ENCODE assay signal across 9 mouse cellular contexts in the genomic region with DNA sequence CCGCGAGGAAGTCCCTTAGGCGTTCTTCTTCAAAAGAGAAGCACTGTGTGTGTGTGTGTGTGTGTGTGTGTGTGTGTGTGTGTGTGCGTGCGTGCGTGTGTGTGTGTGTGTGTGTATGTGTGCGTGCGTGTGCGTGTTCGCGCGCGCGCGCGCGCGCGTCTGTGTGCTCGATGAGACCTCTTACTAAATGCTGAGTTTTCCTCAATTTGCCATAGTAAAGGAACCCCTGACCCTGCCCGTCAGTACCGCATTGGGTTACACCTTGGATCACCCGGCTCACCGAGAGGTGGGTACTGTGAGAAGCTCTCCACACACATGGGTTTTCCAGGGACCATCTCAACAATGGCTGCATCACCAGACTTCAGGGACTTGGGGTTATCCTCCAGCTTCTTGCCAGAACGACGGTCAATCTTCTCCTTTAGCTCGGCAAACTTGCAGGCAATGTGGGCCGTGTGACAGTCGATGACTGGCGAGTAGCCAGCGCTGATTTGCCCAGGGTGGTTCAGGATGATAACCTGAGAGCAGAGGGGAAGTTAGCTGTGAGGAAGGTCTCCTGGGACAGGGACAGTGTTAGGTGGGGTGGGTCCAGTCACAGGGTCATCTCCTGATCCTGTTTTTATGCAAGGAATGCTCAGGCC. TPM values are rescaled to one million over a fixed set of nuclear protein-coding genes. Genes with fewer than 3 reads are reported as not detected.
A peak's percentile ranks its signal among the peaks of the same experiment; 100 is the strongest.
DNase-seq lines count a peak whose midpoint lies in the region; ATAC-seq and TF ChIP-seq lines count a peak whose summit lies in the region.
"Had no signal": no experiment of that assay in that cellular context is flagged by ENCODE, and none has a peak within 500 bp of the region (broad histone marks: within the 10 kb centered on the region; RNA-seq: fewer than 3 reads in every experiment).

No protein-coding gene starts in this region.

- TF ChIP-seq CTCF in CH12.LX (conservative IDR thresholded peaks at IDR 0.05 in 1 of 2, IDR thresholded peaks at IDR 0.05 in 1 of 2; ENCODE audit: low read depth in 2 of 2, low read length in 2 of 2): no peak

- WGBS in forebrain, embryonic 11.5 days: 17% methylated on average over 29 of the region's 31 CpGs
- WGBS in limb, embryonic 15.5 days: 14% methylated on average over 31 of the region's 31 CpGs

- no peak overlapping the region for H3K27ac ChIP-seq in CH12.LX (ENCODE audit: insufficient read depth, low read depth)
- H3K27ac ChIP-seq in forebrain, embryonic 11.5 days (ENCODE audit: low read depth, low read length): no peak overlapping the region
- no peak overlapping the region for H3K27ac ChIP-seq in limb, embryonic 15.5 days

- peak overlapping the region; percentile 92 for H3K4me2 ChIP-seq in CH12.LX (ENCODE audit: insufficient read depth, low read depth, poor library complexity, severe bottlenecking)
- peak overlapping the region; percentile 90 for H3K4me2 ChIP-seq in forebrain, embryonic 11.5 days (ENCODE audit: low read depth, low read length, severe bottlenecking)
- H3K4me2 ChIP-seq in limb, embryonic 15.5 days: peak overlapping the region; percentile 93

- no peaks in the 10 kb centered on the region for H3K9me3 ChIP-seq in CH12.LX (replicated peaks; ENCODE audit: low read length)
- H3K9me3 ChIP-seq in forebrain, embryonic 11.5 days (ENCODE audit: control insufficient read depth, low read length): no peaks in the 10 kb centered on the region
- no peaks in the 10 kb centered on the region for H3K9me3 ChIP-seq in limb, embryonic 15.5 days

- H3K4me3 ChIP-seq in CH12.LX (replicated peaks in 1 of 3; ENCODE audit: low read depth in 2 of 3, low read length in 2 of 3, poor library complexity in 1 of 3): peak overlapping the region in 2 of 3 experiments; percentile 21 to 79
- peak overlapping the region; percentile 47 for H3K4me3 ChIP-seq in forebrain, embryonic 11.5 days (ENCODE audit: low read depth, low read length)
- peak overlapping the region; percentile 44 for H3K4me3 ChIP-seq in limb, embryonic 15.5 days

- peaks cover 2 to 9% of the 10 kb centered on the region in 2 experiments; a peak in 3 of 4 replicates for H3K4me1 ChIP-seq in CH12.LX (ENCODE audit: control insufficient read depth in 1 of 2, insufficient read depth in 2 of 2)
- peaks cover 5% of the 10 kb centered on the region; the same call in 1 of the 2 replicates for H3K4me1 ChIP-seq in forebrain, embryonic 11.5 days (replicated peaks; ENCODE audit: control insufficient read depth, insufficient read depth, low read length)
- peaks cover 13% of the 10 kb centered on the region for H3K4me1 ChIP-seq in limb, embryonic 15.5 days

- no peak for TF ChIP-seq POLR2A in CH12.LX (IDR thresholded peaks at IDR 0.05; ENCODE audit: low read depth, low read length)

- in situ Hi-C loops in CH12.LX (cut with MboI; ENCODE audit: low pct_ligation_motif_present, low pct_unique_long_range_greater_than_20kb, low sequenced_read_pairs): no loop called here

- no peak for TF ChIP-seq RAD21 in CH12.LX (IDR thresholded peaks at IDR 0.05; ENCODE audit: low read depth, low read length)

- DNase-seq in heart, adult 11 months: peak; percentile 92
- DNase-seq in heart, postnatal 10 days: no peak
- no peak for DNase-seq in CH12.LX (ENCODE audit: extremely low read depth)
- no peak for DNase-seq in forebrain, embryonic 11.5 days (ENCODE audit: low spot score)
- DNase-seq in retina, postnatal 1 day: no peak
- DNase-seq in testis, postnatal 10 days (ENCODE audit: low spot score): no peak

- no peaks in the 10 kb centered on the region for H3K36me3 ChIP-seq in CH12.LX (replicated peaks in 1 of 2; ENCODE audit: control insufficient read depth in 1 of 2, insufficient read depth in 1 of 2, low read length in 1 of 2)
- no peaks in the 10 kb centered on the region for H3K36me3 ChIP-seq in forebrain, embryonic 11.5 days (ENCODE audit: control insufficient read depth, insufficient read depth, low read length)
- H3K36me3 ChIP-seq in limb, embryonic 15.5 days: no peaks in the 10 kb centered on the region

- dilution Hi-C loops in CH12.LX (cut with MboI; ENCODE audit: extremely low pct_ligation_motif_present, extremely low pct_unique_long_range_greater_than_20kb, low sequenced_read_pairs): no loop called here

- TF ChIP-seq EP300 in CH12.LX (IDR thresholded peaks at IDR 0.05; ENCODE audit: low read length): no peak

- H3K27me3 ChIP-seq in CH12.LX (replicated peaks): peaks cover 95% of the 10 kb centered on the region
- peaks cover 2% of the 10 kb centered on the region; the same call in 1 of the 2 replicates for H3K27me3 ChIP-seq in forebrain, embryonic 11.5 days (ENCODE audit: control insufficient read depth, insufficient read depth, low read length)
- H3K27me3 ChIP-seq in limb, embryonic 15.5 days: peaks cover 77% of the 10 kb centered on the region

- 0 out of 2 replicates have a peak, but pooled peaks have one; percentile 19 for ATAC-seq in forebrain, embryonic 11.5 days (replicated peaks; ENCODE audit: low FRiP score)
- ATAC-seq in limb, embryonic 15.5 days (ENCODE audit: insufficient number of reproducible peaks, low FRiP score, low TSS enrichment, low read depth): no peak
- no peak for ATAC-seq in megakaryocyte-erythroid progenitor cell, adult 5-6 weeks (replicated peaks; ENCODE audit: low FRiP score, low TSS enrichment, poor library complexity, severe bottlenecking)

- H3K9ac ChIP-seq in CH12.LX (ENCODE audit: insufficient read depth, low read depth): no peak overlapping the region
- peak overlapping the region; percentile 59 for H3K9ac ChIP-seq in forebrain, embryonic 11.5 days (ENCODE audit: low read length)
- H3K9ac ChIP-seq in limb, embryonic 15.5 days: no peak overlapping the region

- no peaks in the 10 kb centered on the region for H3K79me2 ChIP-seq in CH12.LX (replicated peaks; ENCODE audit: control insufficient read depth, extremely low read depth, insufficient read depth, poor library complexity, severe bottlenecking)

- intact Hi-C loops in heart, postnatal 10 days (cut with DNase I): no loop called here

TF ChIP-seq in CH12.LX, 34 proteins besides CTCF, POLR2A, EP300 and RAD21:
- TF ChIP-seq PAX5 (IDR thresholded peaks at IDR 0.05; ENCODE audit: low read length) (no peak), ETS1 (conservative IDR thresholded peaks at IDR 0.05; ENCODE audit: low read depth, low read length) (no peak), ZMIZ1 (IDR thresholded peaks at IDR 0.05; ENCODE audit: low read depth, low read length) (no peak), NRF1 (IDR thresholded peaks at IDR 0.05; ENCODE audit: low read depth, low read length) (peak; percentile 35; the same call in 1 of the 2 replicates), NELFE (IDR thresholded peaks at IDR 0.05; ENCODE audit: low read depth, low read length) (no peak), ZC3H11A (IDR thresholded peaks at IDR 0.05; ENCODE audit: low read depth, low read length) (no peak), USF2 (conservative IDR thresholded peaks at IDR 0.05; ENCODE audit: low read depth, low read length) (no peak), GABPA (IDR thresholded peaks at IDR 0.05; ENCODE audit: insufficient replicate concordance, low read depth, low read length) (no peak), MXI1 (IDR thresholded peaks at IDR 0.05; ENCODE audit: low read depth, low read length) (no peak)

RNA-seq across cellular contexts. Expression of gene Eef1a2, which starts 8.4 kb away (rescaled TPM):
- 100 to 1,000 TPM; 640 to 727 TPM for total RNA-seq in heart, postnatal 10 days (2021)
- not detected in 2 replicates for total RNA-seq in CH12.LX (2012; rRNA removed)
- total RNA-seq in CH12.LX (2014; rRNA removed): not detected in 2 replicates
- polyA plus RNA-seq in CH12.LX (2012; ENCODE audit: insufficient read length, low read depth): not detected in 2 replicates
- 0.47 and 0.55 TPM in 2 replicates for polyA plus RNA-seq in forebrain, embryonic 11.5 days (2014; fragmentation: Nextera tagmentation; extraction: Ambion mirVana)
- not detected in 2 replicates for polyA plus RNA-seq in limb, embryonic 15.5 days (2015; fragmentation: Nextera tagmentation; extraction: Ambion mirVana)
- total RNA-seq in megakaryocyte-erythroid progenitor cell, adult 5-6 weeks (2014; fragmentation: Nextera tagmentation): not detected in 2 replicates
- not detected in 2 replicates for total RNA-seq in megakaryocyte-erythroid progenitor cell, adult 5-6 weeks (2017)
- total RNA-seq: common myeloid progenitor, adult 5-6 weeks had no signal

RNA-seq across cellular contexts. Expression of gene Kcnq2, which starts 13.3 kb away (rescaled TPM):
- total RNA-seq in heart, postnatal 10 days (2021): not detected
- total RNA-seq in CH12.LX (2012; rRNA removed) (0.04 TPM in 2 replicates), CH12.LX (2014; rRNA removed) (not detected in 2 replicates)
- polyA plus RNA-seq in CH12.LX (2012; ENCODE audit: insufficient read length, low read depth): not detected in 2 replicates
- polyA plus RNA-seq in forebrain, embryonic 11.5 days (2014; fragmentation: Nextera tagmentation; extraction: Ambion mirVana): 13.6 and 13.9 TPM in 2 replicates
- polyA plus RNA-seq in limb, embryonic 15.5 days (2015; fragmentation: Nextera tagmentation; extraction: Ambion mirVana): 0.15 TPM in 1 of 2 replicates, not detected in the other
- total RNA-seq in megakaryocyte-erythroid progenitor cell, adult 5-6 weeks (2014; fragmentation: Nextera tagmentation): not detected in 2 replicates
- total RNA-seq in megakaryocyte-erythroid progenitor cell, adult 5-6 weeks (2017): not detected in 2 replicates

RNA-seq across cellular contexts. Expression of gene Ppdpf, which starts 38.6 kb away (rescaled TPM):
- total RNA-seq in heart, postnatal 10 days (2021): 10 to 100 TPM; 60.7 to 62.1 TPM
- 60.0 and 68.9 TPM in 2 replicates for total RNA-seq in CH12.LX (2012; rRNA removed)
- total RNA-seq in CH12.LX (2014; rRNA removed): 57.6 and 71.2 TPM in 2 replicates
- 75.5 and 113 TPM in 2 replicates for polyA plus RNA-seq in CH12.LX (2012; ENCODE audit: insufficient read length, low read depth)
- polyA plus RNA-seq in forebrain, embryonic 11.5 days (2014; fragmentation: Nextera tagmentation; extraction: Ambion mirVana): 443 and 478 TPM in 2 replicates
- polyA plus RNA-seq in limb, embryonic 15.5 days (2015; fragmentation: Nextera tagmentation; extraction: Ambion mirVana): 230 and 254 TPM in 2 replicates
- total RNA-seq in megakaryocyte-erythroid progenitor cell, adult 5-6 weeks (2014; fragmentation: Nextera tagmentation): 73.6 and 95.2 TPM in 2 replicates
- total RNA-seq in megakaryocyte-erythroid progenitor cell, adult 5-6 weeks (2017): 67.4 and 68.6 TPM in 2 replicates

RNA-seq across cellular contexts. Expression of gene Ptk6, which starts 54.2 kb away (rescaled TPM):
- not detected for total RNA-seq in heart, postnatal 10 days (2021)
- total RNA-seq in CH12.LX (2012; rRNA removed) (0.04 and 0.17 TPM in 2 replicates), CH12.LX (2014; rRNA removed) (0.05 TPM in 1 of 2 replicates, not detected in the other)
- 0.07 and 0.09 TPM in 2 replicates for polyA plus RNA-seq in CH12.LX (2012; ENCODE audit: insufficient read length, low read depth)
- not detected in 2 replicates for polyA plus RNA-seq in forebrain, embryonic 11.5 days (2014; fragmentation: Nextera tagmentation; extraction: Ambion mirVana)
- 2.1 and 2.2 TPM in 2 replicates for polyA plus RNA-seq in limb, embryonic 15.5 days (2015; fragmentation: Nextera tagmentation; extraction: Ambion mirVana)
- total RNA-seq in megakaryocyte-erythroid progenitor cell, adult 5-6 weeks (2014; fragmentation: Nextera tagmentation): not detected in 2 replicates
- total RNA-seq in megakaryocyte-erythroid progenitor cell, adult 5-6 weeks (2017): not detected in 2 replicates
- total RNA-seq: common myeloid progenitor, adult 5-6 weeks had no signal

Comparison
In these comparisons a context has a peak if more than half of its experiments do, and no peak if none do; other contexts are left out.
1. RNA of gene Eef1a2, which starts 8.4 kb away (total RNA-seq): 640 to 727 TPM in heart, postnatal 10 days; not detected in CH12.LX and not detected in megakaryocyte-erythroid progenitor cell, adult 5-6 weeks; every median in the first group is over 100 times any median in the second.
2. Peak in every context shown above with its lines, with median percentiles within 50 percentile points of each other: H3K4me2 ChIP-seq and H3K4me3 ChIP-seq.